Mouse (Mus musculus) CH12.LX (cell line): ENCODE results near the gene Rxfp4. TPM values are rescaled to one million over a fixed set of nuclear protein-coding genes. Genes with fewer than 3 reads are reported as not detected.

Source experiments
- DNase-seq: peaks from one replicate; pipeline ENCODE4 v3.0.0-alpha.2; 2013; ENCODE audit errors: extremely low read depth
- H3K27ac ChIP-seq: 2 replicates; pipeline ENCODE4 v1.5.1; 2012; ENCODE audit warnings: low read depth, mild to moderate bottlenecking, control low read depth, moderate library complexity; ENCODE audit not compliant: insufficient read depth
- H3K27me3 ChIP-seq: replicated peaks from 2 replicates; pipeline ENCODE3; 2012; ENCODE audit warnings: inconsistent platforms
- H3K36me3 ChIP-seq, 2 experiments: replicated peaks in 1 of 2; 2 replicates each; pipeline versions ENCODE3 to v1.6.1; 2012; ENCODE audit warnings: inconsistent platforms in 1 of 2, low read length in 1 of 2, mild to moderate bottlenecking in 1 of 2, mixed read lengths in 1 of 2, moderate library complexity in 1 of 2; ENCODE audit not compliant: control insufficient read depth in 1 of 2, insufficient read depth in 1 of 2
- H3K4me1 ChIP-seq, 2 experiments: 2 replicates each; pipeline ENCODE4 v1.6.1; 2012; ENCODE audit warnings: inconsistent platforms in 1 of 2, moderate library complexity in 1 of 2; ENCODE audit not compliant: insufficient read depth in 2 of 2, control insufficient read depth in 1 of 2
- H3K4me2 ChIP-seq: 2 replicates; pipeline ENCODE4 v1.6.1; 2012; ENCODE audit warnings: low read depth, mild to moderate bottlenecking, control low read depth; ENCODE audit not compliant: poor library complexity, insufficient read depth, severe bottlenecking
- H3K4me3 ChIP-seq, 3 experiments: fragments of 150-350 bp in 1 of 3; sonication (generic) in 1 of 3; replicated peaks in 1 of 3; 2 replicates each; pipeline versions ENCODE3 to v1.5.1; 2011 to 2012; ENCODE audit warnings: low read depth in 2 of 3, low read length in 2 of 3, mild to moderate bottlenecking in 2 of 3, moderate library complexity in 2 of 3, control low read depth in 1 of 3, improper control_type of control experiment in 1 of 3, inconsistent platforms in 1 of 3, mixed read lengths in 1 of 3; ENCODE audit not compliant: poor library complexity in 1 of 3
- H3K79me2 ChIP-seq: replicated peaks from 2 replicates; pipeline ENCODE4 v1.6.1; 2012; ENCODE audit warnings: mild to moderate bottlenecking, moderate library complexity; ENCODE audit not compliant: control insufficient read depth, poor library complexity, insufficient read depth, severe bottlenecking; ENCODE audit errors: extremely low read depth
- H3K9ac ChIP-seq: 2 replicates; pipeline ENCODE4 v1.6.1; 2012; ENCODE audit warnings: low read depth, mild to moderate bottlenecking, control low read depth, moderate library complexity; ENCODE audit not compliant: insufficient read depth
- H3K9me3 ChIP-seq: replicated peaks from 2 replicates; pipeline ENCODE3; 2012; ENCODE audit warnings: low read length, inconsistent platforms, mixed read lengths
- BHLHE40 ChIP-seq: IDR thresholded peaks from 2 replicates; pipeline ENCODE4 v1.6.1; 2011; ENCODE audit warnings: mild to moderate bottlenecking, low read depth, low read length, improper control_type of control experiment
- CHD1 ChIP-seq: IDR thresholded peaks from 2 replicates; pipeline ENCODE4 v1.6.1; 2012; ENCODE audit warnings: low read depth, low read length, improper control_type of control experiment, inconsistent platforms
- CHD2 ChIP-seq: IDR thresholded peaks from 2 replicates; pipeline ENCODE4 v1.6.1; 2011; ENCODE audit warnings: low read length, improper control_type of control experiment
- CTCF ChIP-seq, 2 experiments: IDR thresholded peaks in 1 of 2; conservative IDR thresholded peaks in 1 of 2; 2 replicates each; pipeline ENCODE4 v1.5.1; 2011 to 2012; ENCODE audit warnings: low read depth in 2 of 2, low read length in 2 of 2, improper control_type of control experiment in 1 of 2, inconsistent platforms in 1 of 2, mild to moderate bottlenecking in 1 of 2, moderate library complexity in 1 of 2
- ELF1 ChIP-seq: IDR thresholded peaks from 2 replicates; pipeline ENCODE4 v1.6.1; 2014; ENCODE audit warnings: low read depth, mild to moderate bottlenecking, inconsistent platforms, low read length, improper control_type of control experiment
- EP300 ChIP-seq: IDR thresholded peaks from 2 replicates; pipeline ENCODE4 v1.6.1; 2011; ENCODE audit warnings: low read length, improper control_type of control experiment
- GABPA ChIP-seq: IDR thresholded peaks from 2 replicates; pipeline ENCODE4 v1.6.1; 2012; ENCODE audit warnings: low read depth, low read length, improper control_type of control experiment, inconsistent platforms; ENCODE audit not compliant: insufficient replicate concordance
- HCFC1 ChIP-seq: IDR thresholded peaks from 2 replicates; pipeline ENCODE4 v1.6.1; 2012; ENCODE audit warnings: low read depth, mild to moderate bottlenecking, inconsistent platforms, low read length, improper control_type of control experiment
- IRF4 ChIP-seq: IDR thresholded peaks from 2 replicates; pipeline ENCODE4 v1.6.1; 2014; ENCODE audit warnings: low read depth, mild to moderate bottlenecking, inconsistent platforms, low read length, improper control_type of control experiment
- JUN ChIP-seq: IDR thresholded peaks from 2 replicates; pipeline ENCODE4 v1.6.1; 2011; ENCODE audit warnings: low read depth, mild to moderate bottlenecking, low read length, improper control_type of control experiment, moderate library complexity; ENCODE audit not compliant: insufficient read depth
- KAT2A ChIP-seq: IDR thresholded peaks from 2 replicates; pipeline ENCODE4 v1.6.1; 2012; ENCODE audit warnings: low read length, improper control_type of control experiment, inconsistent platforms; ENCODE audit not compliant: insufficient replicate concordance
- MAFK ChIP-seq: IDR thresholded peaks from 2 replicates; pipeline ENCODE4 v1.6.1; 2011; ENCODE audit warnings: low read length, improper control_type of control experiment; ENCODE audit not compliant: insufficient replicate concordance
- MAX ChIP-seq: IDR thresholded peaks from 2 replicates; pipeline ENCODE4 v1.6.1; 2011; ENCODE audit warnings: low read length, improper control_type of control experiment
- MAZ ChIP-seq: IDR thresholded peaks from 2 replicates; pipeline ENCODE4 v1.6.1; 2012; ENCODE audit warnings: low read depth, mild to moderate bottlenecking, inconsistent platforms, low read length, improper control_type of control experiment, moderate library complexity
- MEF2A ChIP-seq: IDR thresholded peaks from 2 replicates; pipeline ENCODE4 v1.6.1; 2014; ENCODE audit warnings: low read depth, mild to moderate bottlenecking, inconsistent platforms, low read length, improper control_type of control experiment, borderline replicate concordance
- MYC ChIP-seq: IDR thresholded peaks from 2 replicates; pipeline ENCODE4 v1.6.1; 2011; ENCODE audit warnings: low read depth, mild to moderate bottlenecking, improper control_type of control experiment, low read length
- NELFE ChIP-seq: IDR thresholded peaks from 2 replicates; pipeline ENCODE4 v1.6.1; 2011; ENCODE audit warnings: low read depth, low read length, improper control_type of control experiment
- NRF1 ChIP-seq: IDR thresholded peaks from 2 replicates; pipeline ENCODE4 v1.6.1; 2014; ENCODE audit warnings: low read depth, mild to moderate bottlenecking, inconsistent platforms, low read length, improper control_type of control experiment, moderate library complexity
- PAX5 ChIP-seq: IDR thresholded peaks from 2 replicates; pipeline ENCODE4 v1.6.1; 2012; ENCODE audit warnings: low read length, inconsistent platforms, mixed read lengths
- POLR2A ChIP-seq: IDR thresholded peaks from 2 replicates; pipeline ENCODE4 v1.6.1; 2011; ENCODE audit warnings: low read depth, mild to moderate bottlenecking, improper control_type of control experiment, low read length
- RCOR1 ChIP-seq: conservative IDR thresholded peaks from 2 replicates; pipeline ENCODE4 v1.6.1; 2012; ENCODE audit warnings: low read depth, mild to moderate bottlenecking, inconsistent platforms, low read length, improper control_type of control experiment
- SMC3 ChIP-seq: IDR thresholded peaks from 2 replicates; pipeline ENCODE4 v1.6.1; 2011; ENCODE audit warnings: low read depth, low read length, improper control_type of control experiment
- TBP ChIP-seq: conservative IDR thresholded peaks from 2 replicates; pipeline ENCODE4 v1.6.1; 2011; ENCODE audit warnings: low read depth, low read length, improper control_type of control experiment
- TCF12 ChIP-seq: IDR thresholded peaks from 2 replicates; pipeline ENCODE4 v1.6.1; 2014; ENCODE audit warnings: low read depth, mild to moderate bottlenecking, inconsistent platforms, low read length, improper control_type of control experiment
- UBTF ChIP-seq: IDR thresholded peaks from 2 replicates; pipeline ENCODE4 v1.6.1; 2012; ENCODE audit warnings: low read depth, mild to moderate bottlenecking, inconsistent platforms, low read length, improper control_type of control experiment, moderate library complexity
- USF1 ChIP-seq: IDR thresholded peaks from 2 replicates; pipeline ENCODE4 v1.6.1; 2014; ENCODE audit warnings: low read depth, mild to moderate bottlenecking, inconsistent platforms, low read length, improper control_type of control experiment
- USF2 ChIP-seq: conservative IDR thresholded peaks from 2 replicates; pipeline ENCODE4 v1.6.1; 2011; ENCODE audit warnings: low read depth, low read length, improper control_type of control experiment
- ZC3H11A ChIP-seq: IDR thresholded peaks from 2 replicates; pipeline ENCODE4 v1.6.1; 2012; ENCODE audit warnings: low read depth, mild to moderate bottlenecking, inconsistent platforms, low read length, improper control_type of control experiment
- ZKSCAN1 ChIP-seq: IDR thresholded peaks from 2 replicates; pipeline ENCODE4 v1.6.1; 2012; ENCODE audit warnings: low read depth, inconsistent platforms, low read length, improper control_type of control experiment, borderline replicate concordance
- ZMIZ1 ChIP-seq: IDR thresholded peaks from 2 replicates; pipeline ENCODE4 v1.6.1; 2012; ENCODE audit warnings: low read depth, mild to moderate bottlenecking, inconsistent platforms, low read length, improper control_type of control experiment
- ZNF384 ChIP-seq: IDR thresholded peaks from 2 replicates; pipeline ENCODE4 v1.6.1; 2012; ENCODE audit warnings: low read depth, low read length, improper control_type of control experiment, inconsistent platforms
- dilution Hi-C: fragments of 300-500 bp; cut with MboI; formaldehyde crosslinking; loops from 2 replicates; pipeline ENCODE4 v1.14.3; 2020; ENCODE audit warnings: low sequenced_read_pairs; ENCODE audit not compliant: extremely low pct_unique_long_range_greater_than_20kb, extremely low pct_ligation_motif_present
- in situ Hi-C: fragments of 300-500 bp; cut with MboI; formaldehyde crosslinking; loops from 3 replicates; pipeline ENCODE4 v1.14.3; 2019; ENCODE audit warnings: low sequenced_read_pairs, low pct_ligation_motif_present, low pct_unique_long_range_greater_than_20kb, mixed read lengths
- polyA plus RNA-seq: library from polyadenylated mRNA; unstranded; fragments of >175 nt; gene quantifications from 2 replicates; pipeline ENCODE4 v1.2.1, GENCODE M21; 2012; ENCODE audit warnings: low read depth; ENCODE audit not compliant: insufficient read length
- total RNA-seq, 2 experiments: library from RNA; depleted of rRNA; stranded (reverse); fragments of 300-350 nt in 1 of 2; fragments of >200 nt in 1 of 2; gene quantifications; 2 replicates each; pipeline ENCODE4 v1.2.3; 2012 to 2014

The Rxfp4 gene
- total and polyA plus RNA-seq, 3 experiments, result not detected

- Histone ChIP-seq H3K9me3 (peaks cover 2% of the 10 kb centered on the region), H3K4me3 (no peak overlapping the region), H3K9ac (no peak overlapping the region), H3K79me2 (no peaks in the 10 kb centered on the region), H3K4me1 (peaks cover 6 to 16% of the 10 kb centered on the region in 2 experiments), H3K27ac (no peak overlapping the region), H3K27me3 (no peaks in the 10 kb centered on the region), H3K4me2 (no peak overlapping the region), H3K36me3 (no peaks in the 10 kb centered on the region)
- dilution Hi-C loops, result no loop called here
- TF ChIP-seq USF1, result no peak
- peak in 1 of 2 experiments; percentile 30; a peak in 2 of 4 replicates for TF ChIP-seq CTCF (conservative IDR thresholded peaks at IDR 0.05 in 1 of 2, IDR thresholded peaks at IDR 0.05 in 1 of 2; ENCODE audit: low read depth in 2 of 2, low read length in 2 of 2)
- TF ChIP-seq USF2, result no peak
- no peak for TF ChIP-seq CHD1
- TF ChIP-seq ZKSCAN1, result no peak
- TF ChIP-seq UBTF, result no peak
- TF ChIP-seq HCFC1, result no peak
- TF ChIP-seq GABPA, result no peak
- TF ChIP-seq KAT2A, result no peak
- TF ChIP-seq MAFK, result peak; percentile 77
- TF ChIP-seq ZMIZ1, result no peak
- no peak for TF ChIP-seq NELFE
- no peak for TF ChIP-seq ZNF384
- no peak for TF ChIP-seq MEF2A
- no peak for TF ChIP-seq ZC3H11A
- no peak for TF ChIP-seq TBP
- no peak for TF ChIP-seq JUN
- no peak for TF ChIP-seq MAZ
- no peak for TF ChIP-seq NRF1
- TF ChIP-seq EP300, result 0 out of 2 replicates have a peak, but pooled peaks have one; percentile 10
- no peak for TF ChIP-seq RCOR1
- peak; percentile 22; the same call in 1 of the 2 replicates for TF ChIP-seq IRF4
- no peak for TF ChIP-seq MYC
- no peak for TF ChIP-seq CHD2
- no peak for TF ChIP-seq TCF12
- TF ChIP-seq SMC3, result no peak
- TF ChIP-seq POLR2A, result no peak
- no peak; the same call in 1 of the 2 replicates for TF ChIP-seq BHLHE40
- TF ChIP-seq ELF1, result peak; percentile 35; the same call in 1 of the 2 replicates
- TF ChIP-seq PAX5, result no peak
- 0 out of 2 replicates have a peak, but pooled peaks have one; percentile 40 for TF ChIP-seq MAX
- no peak for DNase-seq
- in situ Hi-C loops, result no loop called here
Observed at GRCm38 (mm10) chr3:88664095-88664494, 11.2 kb upstream of the Rxfp4 start.
